Mouse (Mus musculus): ENCODE measurements at regions not wholly inside any gene's neighbourhood (a gene's known extent, or its start where the extent isn't known, plus 50 kb on each side); places are given as distances from the start of the nearest gene placed in this dataset.
"Not testable (repeated sequence)": the region's sequence is repeated elsewhere in the genome, so short reads cannot be mapped to it uniquely, and the experiment has no call there.

DNA sequence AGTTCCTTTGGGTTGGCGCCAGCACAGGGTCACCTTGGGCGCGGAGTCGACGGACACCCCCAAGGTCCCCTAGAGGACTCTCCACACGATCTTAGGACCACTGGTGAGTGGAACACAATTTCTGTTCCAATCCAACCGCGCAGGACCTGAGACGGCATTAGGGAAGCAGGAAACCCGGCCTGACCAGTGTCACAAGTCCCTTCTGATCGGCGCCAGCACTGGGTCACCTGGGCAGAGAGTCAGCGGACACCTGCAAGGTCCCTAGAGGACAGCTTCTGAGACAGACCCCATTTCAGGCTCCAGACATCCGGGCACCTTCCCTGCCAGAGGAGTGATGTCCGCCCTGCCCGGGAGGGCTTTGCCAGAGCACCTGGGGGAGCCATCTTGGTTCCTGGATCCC lies 74.2 kb upstream of the Cdh13 start:
- not testable (repeated sequence) for DNase-seq

DNA sequence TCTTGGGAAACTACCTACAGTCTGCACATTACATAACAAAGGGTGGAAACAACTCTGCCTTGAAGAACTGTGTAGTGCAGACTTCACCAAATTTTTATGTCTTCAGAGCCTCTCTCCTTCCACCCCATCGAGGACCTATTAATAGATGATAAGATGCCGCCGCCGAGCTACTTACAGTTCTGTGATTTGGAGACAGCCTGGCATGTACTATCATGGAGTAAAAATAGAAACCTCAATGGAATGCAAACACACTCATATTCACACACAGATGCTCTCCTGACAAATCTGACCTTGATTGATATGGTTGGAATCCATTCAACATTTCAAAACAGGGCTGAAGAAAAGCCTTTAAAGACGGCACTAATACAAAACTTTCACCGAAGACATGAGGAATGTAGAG lies 92.7 kb upstream of the Cdh13 start:
- no peak for DNase-seq

DNA sequence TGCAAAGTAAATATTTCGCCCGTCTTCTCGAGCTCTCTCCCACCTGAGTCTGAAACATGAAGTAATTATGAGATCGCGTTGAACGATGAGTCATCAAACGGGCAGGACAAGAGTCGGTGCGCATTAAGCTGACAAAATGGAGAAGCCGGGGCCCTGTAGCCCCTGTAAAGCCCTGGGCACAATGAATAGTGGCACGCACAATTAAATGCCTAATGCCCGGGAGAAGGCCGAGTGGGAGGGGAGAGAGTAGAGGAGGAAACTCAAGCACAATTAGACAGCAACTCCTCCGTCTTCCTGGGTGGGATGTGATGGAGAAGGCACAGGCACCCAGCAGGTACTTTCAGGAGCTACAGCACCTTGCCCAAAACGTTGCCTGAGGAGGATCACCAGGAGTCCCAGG lies 94.3 kb upstream of the Cdh13 start:
- no peak for DNase-seq

DNA sequence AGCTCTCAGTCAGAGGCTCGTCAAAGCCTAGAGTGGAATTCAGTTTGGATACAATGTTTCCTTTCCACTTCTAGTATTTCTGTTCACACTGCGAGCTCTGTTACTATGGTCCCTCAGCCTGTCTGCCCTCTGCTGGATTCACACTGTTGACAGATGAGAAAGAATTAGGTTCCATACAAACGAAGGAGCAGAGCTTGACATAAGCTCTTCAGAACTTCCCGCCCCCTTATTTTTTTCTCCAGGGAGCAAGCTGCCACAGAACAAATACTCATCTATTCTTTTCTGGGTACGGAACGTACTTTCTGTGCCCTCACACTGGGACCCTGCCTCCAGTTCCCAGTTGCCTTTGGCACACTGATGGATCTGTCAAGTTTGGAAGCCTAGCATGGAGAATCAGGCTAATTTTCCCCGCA lies 114.5 kb upstream of the Cdh13 start:
- DNase-seq, result no peak

DNA sequence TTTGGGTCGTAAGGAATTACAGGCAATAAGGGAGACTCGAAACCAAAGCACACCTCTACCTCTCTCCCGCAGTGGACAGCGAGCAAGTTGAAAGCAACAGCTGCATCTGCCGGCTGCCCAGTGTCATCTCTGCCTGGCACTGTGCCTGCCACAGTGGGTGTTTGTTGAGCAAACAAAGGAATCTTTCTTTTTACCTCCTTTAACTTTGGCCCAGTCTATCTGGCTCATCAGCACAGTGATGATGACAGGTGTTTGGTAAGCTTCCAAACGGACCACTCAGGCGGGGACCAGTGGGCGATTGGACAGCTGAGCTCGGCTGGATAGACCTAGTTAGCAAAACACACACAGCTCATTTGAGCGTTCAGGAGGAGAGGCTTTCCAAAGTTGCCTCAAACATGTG lies 121.4 kb upstream of the Cdh13 start:
- DNase-seq, result no peak

DNA sequence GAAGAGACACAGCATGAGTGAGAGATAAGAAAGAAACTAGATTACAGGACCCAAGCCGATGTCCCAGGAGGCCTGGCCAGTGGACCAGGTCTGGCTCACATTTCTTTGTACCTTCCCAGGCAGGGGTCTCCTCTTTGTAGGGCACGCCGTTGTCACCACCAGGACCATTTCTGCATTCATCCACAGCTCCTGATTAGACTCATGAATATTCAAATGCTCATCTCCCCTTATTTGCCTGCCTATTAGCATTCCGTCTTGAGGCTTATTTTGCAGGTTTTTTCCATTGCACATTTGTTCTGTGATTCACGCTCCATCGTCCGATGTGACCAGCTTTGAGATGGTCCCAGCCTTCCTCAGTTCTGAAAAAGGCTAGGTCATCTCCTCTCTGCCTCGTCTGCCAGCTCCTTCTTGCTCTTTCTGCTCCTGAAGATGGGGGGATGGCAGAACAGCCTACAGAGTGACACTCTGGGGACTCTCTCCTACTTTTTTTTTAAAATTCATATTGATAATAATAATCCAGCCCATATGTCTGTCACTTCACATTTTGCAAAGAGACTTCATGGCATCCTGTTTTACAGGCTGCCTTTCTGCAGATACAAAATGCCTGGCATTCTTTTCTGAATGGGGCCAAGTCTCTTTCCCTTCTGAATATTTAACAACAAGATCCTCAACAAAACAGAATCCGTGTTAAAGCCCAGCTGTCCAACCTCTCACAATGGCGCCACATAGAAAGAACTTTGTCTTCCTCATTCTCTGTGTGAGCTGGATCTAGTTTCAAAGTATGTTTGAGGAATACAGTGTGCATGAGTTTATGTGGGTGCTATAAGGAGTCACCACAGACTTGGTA lies 136.0 kb upstream of the Cdh13 start:
- no peak for DNase-seq

DNA sequence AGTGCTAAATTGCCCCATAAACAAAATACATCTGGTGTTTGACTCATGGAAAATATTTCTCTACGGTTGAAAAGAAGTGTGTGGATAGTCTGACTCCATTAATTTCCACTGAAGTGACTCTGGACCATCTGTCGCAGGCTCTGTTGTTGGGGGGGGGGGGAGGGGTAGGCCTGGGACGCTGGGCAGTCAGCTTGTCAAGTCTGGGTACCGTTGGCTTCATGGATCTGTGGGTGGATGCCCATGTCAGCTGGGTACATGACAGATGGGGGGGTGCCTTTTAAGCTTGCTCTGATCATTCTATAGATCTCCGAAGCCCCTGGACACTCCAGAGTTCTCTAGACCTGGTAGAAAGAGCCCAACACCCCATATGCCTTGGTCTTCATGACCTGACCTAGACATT lies 139.0 kb upstream of the Cdh13 start:
- DNase-seq, result no peak

DNA sequence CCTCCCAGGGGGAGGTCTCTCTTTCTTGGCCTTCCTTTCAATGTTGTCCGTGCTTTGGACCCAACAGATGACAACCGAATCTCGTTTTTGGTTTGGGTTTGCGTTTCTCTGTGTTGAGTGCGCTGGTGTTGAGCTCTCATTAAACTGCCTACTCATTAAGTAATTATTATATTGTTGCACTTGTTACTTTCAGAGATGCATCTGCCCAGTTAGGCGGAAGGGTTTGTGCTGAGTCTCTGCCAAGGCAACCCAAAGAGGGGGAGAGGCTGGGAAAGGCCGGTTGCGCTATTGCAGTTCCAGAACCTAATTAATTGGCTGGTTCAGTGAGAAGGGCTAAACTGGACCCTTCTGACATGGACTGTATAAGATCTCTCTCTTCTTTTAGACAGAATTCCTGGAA lies 141.2 kb upstream of the Cdh13 start:
- no peak for DNase-seq

DNA sequence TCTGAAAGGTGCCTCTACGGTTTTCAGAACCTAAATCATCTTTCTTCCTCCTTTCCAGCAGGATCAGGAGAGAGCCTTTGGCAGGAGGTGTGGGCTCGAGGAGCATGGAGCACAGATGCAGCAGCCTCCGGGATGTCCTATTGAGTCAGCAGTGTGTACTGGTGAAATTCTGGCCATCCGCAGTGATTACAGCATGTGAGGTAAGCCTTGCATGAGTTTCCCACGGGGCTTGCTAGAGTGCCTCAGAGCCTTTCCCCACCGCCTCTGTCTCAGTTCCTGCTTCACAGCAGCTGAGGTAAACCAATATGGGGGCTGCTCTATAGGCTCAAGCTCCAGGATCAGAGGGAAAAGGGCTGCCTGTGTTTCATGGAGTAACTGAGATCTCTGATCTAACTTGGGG lies 143.6 kb upstream of the Cdh13 start:
- DNase-seq, result no peak

DNA sequence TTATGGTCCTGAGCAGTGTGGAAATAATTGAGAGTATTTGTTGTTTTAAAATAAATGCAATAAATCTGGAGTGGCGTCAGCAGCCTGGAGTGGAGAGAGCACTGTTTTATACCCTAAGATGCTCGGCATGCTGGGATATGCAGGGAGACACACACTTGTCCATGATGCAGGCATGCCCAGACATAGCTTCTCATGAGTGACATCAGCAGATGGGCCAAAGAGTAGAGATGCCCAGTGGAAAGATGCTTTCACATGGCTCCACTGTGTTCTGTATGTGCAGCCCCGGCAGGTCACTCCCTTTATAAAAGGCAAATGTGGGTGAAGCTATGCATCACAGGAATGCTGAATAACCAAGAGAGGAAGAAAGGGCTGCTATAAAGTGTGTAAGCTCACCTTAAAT lies 145.7 kb upstream of the Cdh13 start:
- DNase-seq, result no peak

DNA sequence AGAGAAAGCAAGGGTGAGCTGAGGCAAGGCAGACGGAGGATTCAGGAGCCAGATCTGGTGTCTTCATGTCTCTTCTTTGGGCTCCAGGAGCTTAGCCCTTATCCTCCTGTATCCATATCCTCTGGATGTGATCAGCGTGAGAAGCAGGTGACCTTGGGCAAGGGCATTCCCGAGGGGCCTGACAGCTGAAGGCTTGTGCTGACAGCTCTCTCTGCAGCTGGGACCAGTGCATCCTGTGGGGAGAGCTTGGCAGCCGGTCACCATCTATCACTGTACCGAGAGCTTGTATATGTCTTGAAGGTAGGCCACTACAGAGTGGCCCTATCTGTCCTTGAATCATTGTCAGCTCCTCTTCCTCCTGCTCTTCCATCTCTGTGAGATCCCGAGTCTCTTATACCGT lies 158.5 kb upstream of the Cdh13 start:
- DNase-seq, result no peak

DNA sequence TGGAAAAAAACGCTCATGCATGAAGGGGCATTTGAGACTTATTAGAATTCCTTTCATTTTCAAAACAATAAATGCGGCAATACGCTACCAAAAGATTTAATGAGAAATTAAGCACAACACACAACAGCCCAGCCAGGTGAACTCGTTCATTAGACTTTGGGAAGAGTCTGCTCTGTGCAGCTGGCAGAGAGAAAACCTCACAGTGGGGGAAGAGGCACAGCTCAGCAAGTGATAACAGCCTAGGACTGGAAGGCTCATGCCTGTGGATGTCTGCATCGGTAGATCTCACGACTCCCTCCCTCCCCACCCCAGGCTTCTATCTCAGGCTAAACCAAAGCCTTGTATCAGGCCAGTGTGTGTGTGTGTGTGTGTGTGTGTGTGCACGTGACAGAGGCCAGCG lies 169.3 kb upstream of the Cdh13 start:
- DNase-seq, result no peak

DNA sequence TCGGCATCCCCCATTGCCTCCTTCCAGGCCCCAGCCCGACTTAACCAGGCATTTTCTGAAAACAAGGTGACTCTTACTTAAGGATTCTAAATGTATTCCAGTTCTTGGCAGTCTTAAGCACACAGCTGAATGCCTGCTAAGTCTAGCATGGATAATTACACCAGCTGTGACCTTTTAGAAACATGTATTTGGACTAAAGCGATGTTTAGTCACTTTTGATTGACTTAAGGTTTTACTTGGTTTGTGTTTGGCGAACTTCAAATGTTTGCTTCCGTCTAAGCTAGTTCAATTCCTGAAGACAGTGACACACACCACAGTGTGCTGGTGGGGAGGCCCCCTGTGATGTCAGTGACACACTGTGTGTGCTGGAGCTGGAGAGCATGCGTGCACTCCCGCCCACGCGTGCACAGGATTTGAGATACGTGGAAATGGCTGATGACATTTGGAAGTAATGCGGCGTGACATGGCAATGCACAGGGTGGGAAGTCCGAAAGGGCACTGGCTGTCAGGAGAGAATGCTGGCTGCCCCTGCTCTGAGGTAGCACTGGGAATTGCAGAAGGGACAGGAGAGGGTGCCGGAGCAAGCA lies 179.0 kb upstream of the Cdh13 start:
- DNase-seq, result no peak

DNA sequence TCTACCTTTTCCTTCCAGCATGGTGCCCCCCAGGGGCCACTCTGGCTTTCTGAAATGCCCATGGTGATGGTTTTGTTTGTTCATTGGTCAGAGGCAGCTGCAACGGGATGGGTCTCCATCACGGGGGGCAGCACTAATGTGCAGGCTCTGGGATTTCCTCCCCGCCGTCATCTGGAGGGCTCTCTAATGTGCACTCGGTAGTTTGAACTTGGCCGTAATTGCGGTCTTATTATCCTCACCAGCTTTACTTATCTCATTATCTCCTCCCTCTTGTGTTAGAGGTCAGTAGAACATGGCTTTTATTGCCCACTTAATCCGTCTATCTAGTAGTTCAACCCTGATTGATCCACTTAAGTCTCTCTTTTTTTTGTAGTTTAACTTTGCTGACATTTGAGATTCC lies 182.2 kb upstream of the Cdh13 start:
- DNase-seq, result no peak

DNA sequence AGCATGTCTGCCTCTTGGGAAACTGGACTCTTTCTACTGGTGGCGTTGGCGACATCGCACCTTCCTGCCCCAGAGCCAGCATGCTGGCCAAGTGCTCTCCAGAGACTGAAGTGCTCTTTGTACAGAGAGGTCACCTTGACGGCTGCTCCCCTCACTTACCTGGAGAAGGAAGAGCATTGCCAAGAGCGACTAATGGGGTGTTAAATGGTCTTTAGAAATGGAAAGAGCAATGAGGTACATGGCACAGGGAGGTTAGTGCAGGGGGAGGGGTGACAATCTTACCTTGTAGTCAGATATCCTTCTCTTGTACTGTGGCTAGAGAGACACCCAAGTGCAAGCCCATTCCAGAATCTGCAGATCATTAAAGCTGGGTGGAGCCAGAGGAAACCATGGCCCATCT lies 220.8 kb upstream of the Cdh13 start:
- no peak for DNase-seq

DNA sequence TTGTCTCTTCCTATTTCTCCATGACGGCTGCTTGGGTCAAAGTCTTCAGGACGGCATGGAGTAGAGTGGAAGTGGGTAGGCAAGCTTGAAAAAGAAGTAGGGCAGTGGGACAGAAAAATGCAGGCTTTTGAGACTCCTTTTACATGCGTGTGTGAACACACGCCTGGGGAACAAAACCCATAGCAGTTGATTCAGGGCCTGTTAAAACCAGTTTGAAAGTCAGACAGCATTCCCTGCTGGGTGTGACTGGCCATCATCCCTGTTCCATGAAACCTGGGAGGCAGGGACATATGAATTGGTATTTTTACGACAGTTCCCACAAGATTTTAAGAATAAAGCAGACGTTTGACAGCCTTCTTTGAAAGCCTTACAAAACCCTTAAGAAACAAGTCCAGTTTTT lies 226.8 kb upstream of the Cdh13 start:
- no peak for DNase-seq

DNA sequence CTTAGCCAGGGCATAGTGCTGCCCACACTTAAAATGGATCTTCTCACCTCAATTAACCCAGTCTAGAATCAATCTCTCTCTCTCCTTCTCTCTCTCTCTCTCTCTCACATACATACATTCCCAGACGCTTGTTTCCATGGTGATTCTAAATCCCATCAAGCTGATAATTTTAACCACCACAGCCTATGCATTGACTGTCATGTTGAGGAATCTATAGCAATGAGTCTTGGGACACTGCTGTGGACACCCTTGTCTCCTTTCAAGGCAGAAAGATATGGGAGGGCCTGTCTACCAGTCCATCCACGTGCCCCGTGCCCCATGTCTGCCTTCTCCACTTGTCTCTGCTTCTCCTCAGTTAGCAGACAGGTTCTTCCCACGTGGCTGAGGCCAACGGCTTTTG lies 228.0 kb upstream of the Cdh13 start:
- no peak for DNase-seq

DNA sequence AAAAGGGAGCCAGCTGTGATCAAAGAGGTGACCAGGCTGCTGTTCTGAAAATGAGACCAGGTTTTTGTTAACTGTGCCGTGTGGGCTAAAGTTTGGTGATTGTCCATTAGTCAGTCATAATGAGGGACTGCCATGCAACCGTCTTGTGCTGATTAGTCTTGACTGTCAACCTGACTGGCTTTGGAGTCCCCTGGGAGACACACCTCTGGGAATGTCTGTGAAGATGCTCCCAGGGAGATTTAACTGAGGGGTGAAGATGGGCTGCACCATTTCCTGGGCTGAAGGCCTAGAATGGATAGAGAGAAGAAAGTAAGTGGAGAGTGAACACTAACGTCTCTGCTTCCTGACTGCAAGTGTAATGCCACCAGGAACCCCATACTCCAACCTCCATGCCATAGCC lies 233.1 kb upstream of the Cdh13 start:
- DNase-seq, result no peak

DNA sequence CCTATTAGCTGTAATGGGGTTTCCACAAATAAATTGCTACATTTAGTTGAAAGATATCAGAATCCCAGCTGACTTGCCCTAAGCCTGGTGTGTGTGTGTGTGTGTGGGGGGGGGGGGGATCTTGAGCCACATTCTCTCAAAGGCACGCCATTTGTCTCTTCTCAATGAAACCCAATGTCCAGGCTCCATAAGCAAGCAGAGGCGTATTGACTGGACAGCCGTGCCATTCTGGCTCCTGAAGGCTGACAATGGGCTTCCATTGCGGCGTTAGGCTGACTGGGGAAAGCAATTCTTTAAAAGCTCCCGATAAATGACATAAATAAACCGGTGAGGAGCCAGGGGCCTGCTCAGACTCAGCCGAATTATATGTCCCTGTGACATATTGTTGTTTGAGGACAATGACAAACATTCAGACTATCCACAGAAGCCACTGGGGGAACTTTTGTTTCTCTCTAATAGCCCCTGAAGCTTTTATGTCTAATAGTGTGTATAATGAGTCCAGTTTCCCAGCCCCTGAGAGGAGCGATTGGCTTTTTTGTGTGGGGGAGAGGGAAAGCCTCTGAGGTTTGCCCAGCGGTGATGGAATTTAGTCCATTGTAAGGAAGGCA lies 240.6 kb upstream of the Mphosph6 start:
- DNase-seq, result no peak

DNA sequence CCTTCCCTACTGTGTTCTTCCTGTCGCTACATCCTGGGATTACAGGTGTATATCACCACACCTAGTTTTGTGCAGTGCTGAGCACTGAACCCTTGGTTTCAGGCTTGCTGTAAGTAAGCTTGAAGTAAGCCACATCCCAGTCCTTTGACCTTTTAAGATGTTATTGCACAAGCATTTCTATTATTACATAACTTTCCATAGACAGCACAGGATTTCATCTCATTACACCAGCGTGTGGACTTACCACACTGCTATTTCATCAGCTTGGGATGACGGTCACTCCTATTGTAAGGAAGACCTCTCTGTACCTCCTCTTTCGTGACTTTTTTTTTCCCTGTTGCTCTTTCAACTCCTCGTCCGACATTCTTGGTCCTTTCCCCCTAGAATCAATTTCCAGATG lies 239.5 kb upstream of the Mphosph6 start:
- DNase-seq, result no peak

DNA sequence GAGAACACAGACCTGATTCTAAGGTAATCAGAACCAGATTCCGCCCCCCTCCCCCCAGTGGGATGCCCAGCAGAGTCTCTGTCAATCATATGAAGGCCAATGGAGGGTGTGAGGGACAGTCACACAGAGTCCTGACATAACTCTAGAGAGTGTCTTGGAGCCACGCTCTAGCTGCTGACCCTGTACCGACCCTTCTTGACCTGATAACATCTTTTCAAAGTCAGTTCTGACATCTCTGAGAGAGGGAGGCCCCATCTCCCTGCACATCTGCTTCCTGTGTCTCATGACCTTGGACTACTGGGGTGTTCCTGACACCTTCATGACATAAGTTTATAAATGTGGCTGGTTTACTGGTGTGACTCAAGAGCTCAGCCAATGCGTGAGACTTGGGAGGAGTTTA lies 236.1 kb upstream of the Mphosph6 start:
- no peak for DNase-seq

DNA sequence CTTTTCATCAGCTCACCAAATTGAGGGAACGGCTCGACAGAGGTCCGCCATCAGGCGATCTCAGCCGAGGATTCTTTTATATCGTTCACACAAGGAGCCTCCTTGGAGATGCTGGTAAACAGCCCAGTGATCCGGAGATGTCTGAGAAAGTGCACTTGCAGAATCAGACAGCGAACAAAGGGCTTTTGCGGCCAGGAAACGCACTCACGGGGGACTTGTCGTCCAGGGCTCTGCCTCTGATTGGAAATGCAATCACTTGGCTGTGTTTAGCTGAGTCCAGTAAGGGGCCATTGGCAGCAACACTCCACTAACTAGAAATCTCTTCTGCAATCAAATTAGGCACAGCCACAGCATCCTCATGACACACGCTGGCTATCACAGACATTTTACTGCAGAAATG lies 232.3 kb upstream of the Mphosph6 start:
- DNase-seq, result no peak

DNA sequence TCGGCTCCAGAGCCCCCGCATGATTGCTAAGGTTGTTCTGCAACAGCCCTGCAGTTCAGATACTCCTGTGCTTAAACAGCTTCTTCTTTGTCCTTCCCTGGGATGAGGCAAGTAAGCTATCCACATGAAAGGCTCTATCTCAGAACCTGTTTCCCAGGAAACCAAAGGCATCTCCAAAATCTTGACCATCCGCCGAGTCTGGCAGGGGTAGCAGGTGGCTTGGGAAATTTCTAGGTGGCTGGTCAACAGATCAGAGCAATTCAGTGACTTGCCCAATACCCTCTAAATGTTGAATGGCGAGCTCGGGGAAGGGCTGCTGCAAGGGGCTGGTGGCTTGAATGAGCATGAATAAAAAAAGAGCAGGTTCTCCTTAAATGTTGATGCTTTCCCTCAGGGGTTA lies 229.7 kb upstream of the Mphosph6 start:
- no peak for DNase-seq

DNA sequence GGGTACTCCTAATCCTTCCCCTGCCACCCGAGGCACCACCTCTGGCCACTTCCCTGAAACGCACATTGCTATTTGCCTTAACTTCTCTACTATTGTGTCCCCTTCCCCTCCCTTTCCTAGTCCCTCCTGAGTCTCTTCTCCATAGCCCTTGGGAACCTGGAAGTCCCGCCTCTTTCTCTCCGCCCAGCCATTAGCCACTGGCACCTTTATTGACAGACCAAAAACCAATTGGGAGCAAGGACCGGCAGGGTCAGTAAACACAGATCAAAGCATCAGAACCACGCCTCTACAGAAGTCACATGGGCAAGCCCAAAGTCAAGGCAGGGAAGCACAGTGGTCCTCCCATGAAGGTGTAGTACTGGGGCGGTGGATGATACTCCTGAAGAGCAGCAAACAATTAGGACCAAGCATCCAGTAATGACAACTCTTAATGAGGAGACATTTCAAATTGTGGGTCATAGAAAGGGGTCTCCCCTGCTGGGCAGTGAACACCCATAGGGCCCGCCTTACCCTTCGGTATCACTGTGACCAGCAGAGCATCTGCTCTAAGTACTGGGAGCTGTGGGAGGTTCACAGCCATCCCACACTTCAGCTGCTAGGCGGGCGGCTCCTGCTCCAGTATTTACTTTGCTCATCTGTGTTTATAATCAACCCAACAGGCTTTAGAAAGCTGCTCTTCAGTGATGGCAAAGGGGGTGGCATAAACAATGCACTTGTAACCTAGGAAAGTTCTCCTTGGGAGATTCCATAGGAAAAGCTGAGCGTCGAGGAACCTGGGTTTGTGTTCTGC lies 226.5 kb upstream of the Mphosph6 start:
- no peak for DNase-seq
